Mouse (Mus musculus) thymus, adult 2 months (tissue): ENCODE data around the gene Spn.

Experiments
- CTCF ChIP-seq: fragments of 200-500 bp; IDR thresholded peaks from 2 replicates; pipeline ENCODE4 v1.5.1; 2012; ENCODE audit warnings: mild to moderate bottlenecking, control low read depth, low read length, moderate library complexity, borderline replicate concordance; ENCODE audit not compliant: control insufficient read depth, poor library complexity, insufficient read depth; ENCODE audit errors: extremely low read depth
- POLR2A ChIP-seq: fragments of 200-500 bp; IDR thresholded peaks from 2 replicates; pipeline ENCODE4 v1.6.1; 2012; ENCODE audit warnings: mild to moderate bottlenecking, low read length, control low read depth, moderate library complexity; ENCODE audit not compliant: control insufficient read depth, poor library complexity, insufficient read depth; ENCODE audit errors: extremely low read depth

DNA sequence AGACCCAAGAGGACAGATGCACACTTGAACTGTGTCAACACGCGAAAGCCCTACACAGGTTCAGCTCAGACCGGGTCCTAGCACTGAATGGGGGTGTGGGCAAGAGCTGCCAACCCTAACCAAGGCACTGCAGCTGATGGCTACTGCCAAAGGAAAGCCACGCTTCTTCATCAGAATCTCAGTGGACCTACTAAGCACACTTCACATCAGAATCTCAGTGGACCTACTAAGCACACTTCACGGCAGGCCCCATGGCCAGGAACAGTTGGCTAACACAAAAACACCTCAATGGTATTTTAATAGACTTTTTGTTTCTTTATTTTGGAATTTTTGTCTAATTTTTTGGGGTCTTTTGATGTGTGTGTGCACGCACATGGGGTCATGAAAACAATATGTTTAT is 14.8 kb upstream of the Spn start:
- TF ChIP-seq POLR2A: no peak
- TF ChIP-seq CTCF: no peak
